Mouse (Mus musculus) neural tube, embryonic 11.5 days (tissue): Measurements from ENCODE around the gene Pbp2. TPM values are rescaled to one million over a fixed set of nuclear protein-coding genes. Genes with fewer than 3 reads are reported as not detected.
A peak's percentile ranks its signal among the peaks of the same experiment; 100 is the strongest.

Source experiments
- ATAC-seq: fragments of 200-750 bp; cut with Nextera tagmentation; 2 replicates; pipeline ENCODE4 v1.8.0; 2017; ENCODE audit warnings: moderate number of reproducible peaks, mild to moderate bottlenecking, moderate TSS enrichment, moderate library complexity; ENCODE audit not compliant: insufficient read depth, low FRiP score, low TSS enrichment
- DNase-seq: peaks from one replicate; pipeline ENCODE4 v3.0.0-alpha.2; 2015; ENCODE audit warnings: low spot score
- H3K27ac ChIP-seq: fragments of 300-500 bp; sonication (generic); 2 replicates; pipeline ENCODE4 v1.5.1; 2014; ENCODE audit warnings: low read depth, mild to moderate bottlenecking, low read length
- H3K27me3 ChIP-seq: fragments of 300-500 bp; sonication (generic); 2 replicates; pipeline ENCODE4 v1.6.1; 2014; ENCODE audit warnings: mild to moderate bottlenecking, low read length, mixed read lengths; ENCODE audit not compliant: control insufficient read depth, insufficient read depth
- H3K36me3 ChIP-seq: fragments of 300-500 bp; sonication (generic); 2 replicates; pipeline ENCODE4 v1.6.1; 2014; ENCODE audit warnings: mild to moderate bottlenecking, low read length, moderate library complexity, mixed read lengths; ENCODE audit not compliant: control insufficient read depth, insufficient read depth
- H3K4me1 ChIP-seq: fragments of 300-500 bp; sonication (generic); 2 replicates; pipeline ENCODE4 v1.6.1; 2014; ENCODE audit warnings: low read length, mixed read lengths; ENCODE audit not compliant: control insufficient read depth, insufficient read depth
- H3K4me2 ChIP-seq: fragments of 300-500 bp; sonication (generic); 2 replicates; pipeline ENCODE4 v1.6.1; 2014; ENCODE audit warnings: low read depth, mild to moderate bottlenecking, moderate library complexity
- H3K4me3 ChIP-seq: fragments of 300-500 bp; sonication (generic); 2 replicates; pipeline ENCODE4 v1.5.1; 2014; ENCODE audit warnings: low read depth, low read length
- H3K9ac ChIP-seq: fragments of 300-500 bp; sonication (generic); 2 replicates; pipeline ENCODE4 v1.6.1; 2014; ENCODE audit warnings: mild to moderate bottlenecking, low read length
- H3K9me3 ChIP-seq: fragments of 300-500 bp; sonication (generic); 2 replicates; pipeline ENCODE4 v1.6.1; 2016; ENCODE audit warnings: low read length; ENCODE audit not compliant: control insufficient read depth
- WGBS: fragments of 180-500 bp; shearing (Covaris S2); extraction: QIAGEN DNeasy Blood & Tissue Kit; methylation state at CpG from one replicate; pipeline ENCODE4 v1.1.7; 2014; 5-methylcytosine and 5-hydroxymethylcytosine counted together
- polyA plus RNA-seq: library from polyadenylated mRNA; unstranded; fragments of >200 nt; fragmentation: Nextera tagmentation; extraction: Ambion mirVana; gene quantifications from 2 replicates; pipeline ENCODE4 v1.2.1, GENCODE M21; 2014

Pbp2 gene
- polyA plus RNA-seq, 1 experiment from 2014 or later: not detected

GRCm38 (mm10) chr6:135332737-135333281 lies 22.6 kb upstream of the Pbp2 start:
- peak; percentile 62 for ATAC-seq
- WGBS: 15% methylated on average over 10 of the region's 10 CpGs
- no peak overlapping the region for H3K4me3 ChIP-seq
- no peaks in the 10 kb centered on the region for H3K9me3 ChIP-seq
- H3K9ac ChIP-seq: no peak overlapping the region
- no peak overlapping the region for H3K4me2 ChIP-seq
- no peaks in the 10 kb centered on the region for H3K36me3 ChIP-seq
- 0 out of 2 replicates have a peak overlapping the region, but pooled peaks have one; percentile 1 for H3K27ac ChIP-seq
- no peaks in the 10 kb centered on the region for H3K27me3 ChIP-seq
- DNase-seq: peak; percentile 67
- H3K4me1 ChIP-seq: peaks cover 12% of the 10 kb centered on the region; the same call in 1 of the 2 replicates

DNA sequence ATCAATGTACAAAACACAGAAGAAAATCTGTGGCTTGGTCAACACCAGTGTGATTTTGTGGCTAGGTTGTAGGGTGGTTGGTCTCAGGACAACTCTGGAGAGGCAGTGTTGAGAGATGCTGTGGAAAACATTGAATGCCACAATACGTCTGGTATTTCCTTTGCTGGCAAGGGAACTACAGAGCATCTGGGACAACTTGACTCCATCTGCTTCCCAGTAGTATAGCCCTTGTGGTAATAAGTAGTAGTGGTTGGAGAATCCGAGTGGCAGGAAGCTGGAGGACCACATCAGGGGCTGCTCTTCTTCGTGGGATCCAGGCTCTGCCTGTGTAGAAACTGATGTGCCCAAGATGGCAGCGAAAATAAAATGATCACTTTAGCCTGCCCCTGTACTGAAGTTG lies 21.7 kb upstream of the Pbp2 start:
- Histone ChIP-seq H3K9ac (no peak overlapping the region), H3K4me3 (no peak overlapping the region), H3K27me3 (no peaks in the 10 kb centered on the region), H3K4me1 (peaks cover 12% of the 10 kb centered on the region; the same call in 1 of the 2 replicates), H3K4me2 (no peak overlapping the region), H3K27ac (no peak overlapping the region), H3K36me3 (no peaks in the 10 kb centered on the region), H3K9me3 (no peaks in the 10 kb centered on the region)
- 88% methylated on average over 4 of the region's 4 CpGs for WGBS
- no peak for ATAC-seq
- no peak for DNase-seq

DNA sequence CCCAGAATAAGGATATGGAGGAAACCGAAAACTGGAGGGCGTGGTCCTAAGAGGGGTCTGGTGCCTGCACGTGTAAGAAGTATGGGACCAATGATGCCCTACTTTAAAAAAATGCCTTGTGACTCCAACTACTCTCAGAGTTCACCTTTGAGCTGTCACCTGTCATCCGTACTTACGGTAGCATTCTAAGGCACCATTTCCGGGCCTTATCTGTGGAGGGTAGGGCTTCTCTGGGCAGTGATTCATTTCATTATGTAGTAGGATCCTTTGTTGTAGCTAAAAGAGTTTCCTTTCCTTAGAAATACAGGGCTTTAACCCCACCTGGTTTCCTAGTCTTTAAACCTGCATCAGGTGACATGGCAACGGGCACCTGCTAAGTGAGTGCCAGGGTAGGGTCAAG lies 16.6 kb upstream of the Pbp2 start:
- 86% methylated on average over 7 of the region's 7 CpGs for WGBS
- Histone ChIP-seq H3K4me2 (no peak overlapping the region), H3K27ac (no peak overlapping the region), H3K9ac (no peak overlapping the region), H3K36me3 (no peaks in the 10 kb centered on the region), H3K9me3 (no peaks in the 10 kb centered on the region), H3K4me1 (no peaks in the 10 kb centered on the region), H3K27me3 (no peaks in the 10 kb centered on the region), H3K4me3 (no peak overlapping the region)
- DNase-seq: no peak
- no peak for ATAC-seq

- H3K4me3 ChIP-seq: no peak overlapping the region
- H3K4me2 ChIP-seq: no peak overlapping the region
- H3K27me3 ChIP-seq: no peaks in the 10 kb centered on the region
- H3K9ac ChIP-seq: no peak overlapping the region
- 84% methylated on average over 9 of the region's 9 CpGs for WGBS
- no peak for DNase-seq
- no peak for ATAC-seq
- H3K36me3 ChIP-seq: no peaks in the 10 kb centered on the region
- H3K4me1 ChIP-seq: no peaks in the 10 kb centered on the region
- no peak overlapping the region for H3K27ac ChIP-seq
- H3K9me3 ChIP-seq: no peaks in the 10 kb centered on the region
Measured at GRCm38 (mm10) chr6:135324686-135325300, 14.6 kb upstream of the Pbp2 start.

- Histone ChIP-seq H3K27ac (no peak overlapping the region), H3K9ac (no peak overlapping the region), H3K4me3 (no peak overlapping the region), H3K9me3 (no peaks in the 10 kb centered on the region), H3K4me1 (no peaks in the 10 kb centered on the region), H3K27me3 (no peaks in the 10 kb centered on the region), H3K4me2 (no peak overlapping the region), H3K36me3 (no peaks in the 10 kb centered on the region)
- no peak for ATAC-seq
- no peak for DNase-seq
- 83% methylated on average over 3 of the region's 3 CpGs for WGBS
Measured at GRCm38 (mm10) chr6:135324111-135324510, 13.9 kb upstream of the Pbp2 start.

GRCm38 (mm10) chr6:135323311-135323982 lies 13.2 kb upstream of the Pbp2 start:
- no peaks in the 10 kb centered on the region for H3K36me3 ChIP-seq
- DNase-seq: peak; percentile 41
- no peaks in the 10 kb centered on the region for H3K27me3 ChIP-seq
- no peak overlapping the region for H3K27ac ChIP-seq
- no peaks in the 10 kb centered on the region for H3K9me3 ChIP-seq
- no peaks in the 10 kb centered on the region for H3K4me1 ChIP-seq
- peak; percentile 48; the same call in 1 of the 2 replicates for ATAC-seq
- no peak overlapping the region for H3K9ac ChIP-seq
- no peak overlapping the region for H3K4me3 ChIP-seq
- H3K4me2 ChIP-seq: no peak overlapping the region
- WGBS: 41% methylated on average over 16 of the region's 16 CpGs

DNA sequence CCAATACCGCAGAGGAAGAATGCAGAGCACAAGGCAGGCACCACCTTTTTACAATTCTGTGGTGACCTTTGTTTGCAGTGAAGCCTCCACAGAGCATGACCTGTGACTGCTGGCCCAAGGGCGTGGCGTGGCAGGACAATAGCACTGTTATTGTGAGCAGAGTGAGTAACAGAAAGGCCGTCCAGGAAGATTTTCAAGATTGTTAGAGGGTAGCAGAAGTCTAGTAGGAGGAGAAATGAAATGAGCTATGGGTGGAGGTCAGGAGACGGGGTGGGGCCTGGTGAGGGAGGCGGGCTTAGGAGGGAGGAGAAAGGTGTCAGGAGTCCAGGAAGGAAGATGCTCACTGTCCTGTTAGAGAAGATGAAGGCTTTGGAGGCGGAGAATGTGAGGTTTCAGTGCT lies 12.5 kb upstream of the Pbp2 start:
- Histone ChIP-seq H3K27ac (no peak overlapping the region), H3K36me3 (no peaks in the 10 kb centered on the region), H3K9ac (no peak overlapping the region), H3K4me3 (no peak overlapping the region), H3K4me1 (no peaks in the 10 kb centered on the region), H3K27me3 (no peaks in the 10 kb centered on the region), H3K9me3 (no peaks in the 10 kb centered on the region), H3K4me2 (no peak overlapping the region)
- ATAC-seq (no peak), DNase-seq (no peak)
- 73% methylated on average over 7 of the region's 7 CpGs for WGBS

- no peak for ATAC-seq
Measured at GRCm38 (mm10) chr6:135319431-135319933, 9.3 kb upstream of the Pbp2 start.

DNA sequence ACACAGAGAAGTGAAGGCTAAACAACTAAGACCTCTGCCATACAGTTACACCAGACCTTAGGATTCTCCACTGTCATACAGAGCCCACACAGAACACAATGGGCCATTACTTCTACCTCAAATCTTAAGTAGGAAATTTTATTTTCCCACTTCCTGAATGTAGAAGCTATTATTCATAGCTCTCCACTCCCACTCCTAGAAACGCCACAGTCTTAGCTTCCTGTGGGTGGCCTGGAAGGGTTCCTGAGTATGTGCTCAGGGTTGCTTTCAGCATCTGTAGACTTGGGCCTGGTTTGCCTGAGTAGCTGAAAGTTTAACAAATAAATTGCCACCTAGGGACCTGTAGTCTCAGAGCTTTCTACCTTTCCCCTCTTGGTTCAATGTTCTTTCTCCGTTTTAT lies 5.9 kb upstream of the Pbp2 start:
- 79% methylated on average over 2 of the region's 2 CpGs for WGBS
- DNase-seq: no peak

More at GRCm38 (mm10) chr6:135319431-135319933, 9.3 kb upstream of the Pbp2 start:
- H3K27me3 ChIP-seq: no peaks in the 10 kb centered on the region
- no peak for DNase-seq
- no peak overlapping the region for H3K9ac ChIP-seq
- no peak overlapping the region for H3K27ac ChIP-seq
- no peaks in the 10 kb centered on the region for H3K4me1 ChIP-seq
- no peak overlapping the region for H3K4me3 ChIP-seq
- no peak overlapping the region for H3K4me2 ChIP-seq
- no peaks in the 10 kb centered on the region for H3K36me3 ChIP-seq
- H3K9me3 ChIP-seq: no peaks in the 10 kb centered on the region
- WGBS: 81% methylated on average over 5 of the region's 5 CpGs

More for the DNA sequence above, 5.9 kb upstream of the Pbp2 start:
- Histone ChIP-seq H3K4me1 (no peaks in the 10 kb centered on the region), H3K4me2 (no peak overlapping the region), H3K36me3 (no peaks in the 10 kb centered on the region), H3K27me3 (no peaks in the 10 kb centered on the region), H3K27ac (no peak overlapping the region), H3K9me3 (no peaks in the 10 kb centered on the region), H3K4me3 (no peak overlapping the region), H3K9ac (no peak overlapping the region)
- no peak for ATAC-seq
